Mouse (Mus musculus): ENCODE data around the gene Nudt4.

Gene Nudt4

DNA sequence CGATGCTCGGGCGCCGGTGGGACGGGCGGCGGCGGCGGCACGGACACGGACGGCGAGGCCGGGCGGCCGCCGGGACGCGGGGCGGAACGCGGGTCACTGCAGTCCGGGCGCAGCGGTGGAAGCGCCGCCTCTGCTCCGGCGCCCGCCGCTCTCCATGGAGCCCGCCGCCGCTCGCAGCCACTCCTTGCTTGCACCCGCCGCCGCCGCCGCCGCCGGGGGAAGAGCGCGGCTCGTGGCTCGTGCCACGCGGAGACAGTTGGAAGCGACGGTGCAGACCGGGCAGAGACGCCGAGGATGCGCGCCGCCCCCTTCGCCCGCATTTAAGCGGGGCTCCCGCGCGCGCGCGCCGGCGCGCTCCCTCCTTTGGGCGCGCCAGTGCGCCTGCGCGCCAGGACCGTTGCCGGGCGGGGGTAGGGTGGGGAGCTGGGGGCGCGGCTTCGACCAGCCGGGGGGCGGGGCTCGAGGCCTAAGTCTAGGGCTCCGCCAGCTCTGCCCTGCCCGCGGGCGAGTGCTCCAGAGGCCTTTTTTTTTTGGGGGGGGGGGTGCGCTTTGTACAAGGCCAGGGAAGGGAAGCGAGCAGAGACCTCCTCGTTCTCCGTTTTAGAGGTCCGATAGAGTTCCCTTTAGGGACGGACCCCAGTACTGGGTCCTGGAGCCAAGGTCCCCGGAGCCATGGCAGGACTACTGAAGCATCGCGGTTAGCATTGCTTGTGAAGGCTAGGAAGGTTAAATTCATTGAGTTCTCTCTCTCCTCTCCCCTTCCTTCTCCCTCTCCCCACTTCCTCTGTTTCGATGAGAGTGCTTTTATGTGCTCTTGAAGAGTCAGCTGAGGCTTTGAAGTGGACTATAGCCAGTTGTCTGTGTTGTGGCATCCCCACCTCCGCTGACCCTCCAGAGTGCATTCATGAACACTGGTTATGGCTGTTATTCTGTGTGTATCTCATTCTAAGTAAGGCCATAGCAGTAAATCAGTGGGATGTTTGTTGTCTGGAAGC is at the start of gene Nudt4:
TSS of gene Nudt4 (minus strand) at position 296 of the 995 bp plus-strand sequence.
- peak; percentile 77 for DNase-seq (ENCODE audit: low read depth)

DNA sequence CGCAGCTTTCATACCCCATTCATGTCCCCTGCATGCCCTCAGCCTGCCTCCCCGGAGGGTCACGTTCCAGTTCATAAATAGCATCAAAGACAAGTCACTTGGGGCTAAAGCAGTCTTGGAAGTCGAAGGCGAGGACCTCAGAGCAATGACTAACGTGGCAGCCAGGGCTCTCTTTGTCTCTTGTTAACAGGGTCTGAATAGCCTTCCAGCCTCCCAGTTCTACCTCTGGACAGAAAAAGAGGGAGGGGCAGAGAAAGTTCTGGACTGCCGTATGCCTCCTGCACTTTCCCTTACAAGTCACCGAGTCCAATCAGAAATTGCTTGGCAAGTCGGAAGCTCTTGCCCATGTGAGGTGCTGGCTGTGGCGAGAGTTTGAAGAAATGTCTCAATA is 47.4 kb upstream of the Nudt4 start:
- DNase-seq (ENCODE audit: low read depth): no peak

- DNase-seq (ENCODE audit: low read depth): no peak
These were observed 46.9 kb upstream of the Nudt4 start for GRCm38 (mm10) chr10:95610666-95611330.

DNA sequence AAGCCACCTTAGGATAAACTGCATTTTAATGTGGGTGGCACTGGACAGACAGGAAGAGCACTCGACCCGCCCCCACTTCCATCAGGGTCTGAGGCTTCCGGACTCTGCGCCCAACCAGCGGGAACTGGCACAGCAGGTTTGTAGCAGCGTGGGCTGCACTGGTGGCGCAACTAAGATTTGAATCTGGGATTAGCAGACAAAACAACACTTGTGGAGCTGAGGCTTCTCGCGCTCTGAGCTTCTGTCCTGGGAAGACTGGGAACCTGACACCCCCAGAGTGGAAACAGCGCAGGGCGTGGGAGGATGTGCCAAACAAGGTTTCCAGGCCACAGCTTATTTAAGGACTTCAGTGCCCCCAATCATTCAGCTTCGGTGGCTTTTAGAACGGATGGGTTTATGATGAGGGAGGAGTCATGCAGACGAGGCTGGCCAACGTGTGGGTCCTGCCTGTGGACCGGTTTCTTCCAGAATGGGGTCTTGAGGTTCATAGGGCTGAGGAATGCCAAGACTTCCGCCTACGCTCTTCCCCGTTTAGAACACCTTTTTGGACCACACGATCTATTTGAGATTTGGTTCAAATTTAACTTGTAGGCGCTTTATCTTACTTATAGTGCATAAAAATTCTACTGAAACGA is 41.1 kb upstream of the Nudt4 start:
- peak; percentile 14 for DNase-seq (ENCODE audit: low read depth)

DNA sequence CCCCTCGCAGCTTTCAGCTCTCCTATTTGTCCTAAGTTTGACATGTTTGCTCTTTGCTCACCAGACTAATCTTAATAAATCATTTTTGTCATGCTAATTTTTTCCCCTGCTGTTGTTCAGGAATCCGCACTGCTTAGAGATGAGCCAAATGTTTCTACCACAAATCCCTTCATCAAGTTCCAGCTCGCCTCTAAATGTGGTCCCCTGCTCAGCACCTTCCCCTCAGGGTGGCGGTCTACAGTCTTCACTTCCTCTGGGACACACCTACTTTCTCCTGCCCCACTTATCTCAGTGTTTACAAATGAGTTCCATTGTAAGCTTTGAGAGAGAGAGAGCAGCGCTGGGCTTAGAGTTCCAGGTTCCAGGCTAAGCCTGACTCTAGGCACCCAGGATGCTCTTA is 36.6 kb upstream of the Nudt4 start:
- DNase-seq (ENCODE audit: low read depth): no peak

DNA sequence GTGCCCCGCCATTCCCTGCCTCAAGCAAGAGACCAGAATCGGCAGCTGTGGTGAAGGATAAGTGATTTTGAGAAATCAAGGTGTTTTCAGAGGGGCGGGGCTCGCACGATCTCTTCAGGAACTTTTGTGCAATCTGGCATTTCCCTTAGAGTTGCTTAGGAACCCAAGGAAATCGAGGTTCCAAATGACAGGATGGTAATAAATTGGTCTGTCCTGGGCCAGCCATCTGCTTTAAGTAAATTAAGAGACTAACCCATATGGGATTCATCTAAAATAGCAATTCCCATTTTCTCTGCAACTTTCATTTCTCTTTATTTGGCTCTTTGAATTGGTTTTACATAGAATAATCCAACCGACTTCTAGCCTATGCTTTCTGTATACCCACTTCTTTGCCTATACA is 35.8 kb upstream of the Nudt4 start:
- DNase-seq (ENCODE audit: low read depth): no peak

- DNase-seq (ENCODE audit: low read depth): no peak
These were observed 34.2 kb upstream of the Nudt4 start for GRCm38 (mm10) chr10:95598056-95598587.

DNA sequence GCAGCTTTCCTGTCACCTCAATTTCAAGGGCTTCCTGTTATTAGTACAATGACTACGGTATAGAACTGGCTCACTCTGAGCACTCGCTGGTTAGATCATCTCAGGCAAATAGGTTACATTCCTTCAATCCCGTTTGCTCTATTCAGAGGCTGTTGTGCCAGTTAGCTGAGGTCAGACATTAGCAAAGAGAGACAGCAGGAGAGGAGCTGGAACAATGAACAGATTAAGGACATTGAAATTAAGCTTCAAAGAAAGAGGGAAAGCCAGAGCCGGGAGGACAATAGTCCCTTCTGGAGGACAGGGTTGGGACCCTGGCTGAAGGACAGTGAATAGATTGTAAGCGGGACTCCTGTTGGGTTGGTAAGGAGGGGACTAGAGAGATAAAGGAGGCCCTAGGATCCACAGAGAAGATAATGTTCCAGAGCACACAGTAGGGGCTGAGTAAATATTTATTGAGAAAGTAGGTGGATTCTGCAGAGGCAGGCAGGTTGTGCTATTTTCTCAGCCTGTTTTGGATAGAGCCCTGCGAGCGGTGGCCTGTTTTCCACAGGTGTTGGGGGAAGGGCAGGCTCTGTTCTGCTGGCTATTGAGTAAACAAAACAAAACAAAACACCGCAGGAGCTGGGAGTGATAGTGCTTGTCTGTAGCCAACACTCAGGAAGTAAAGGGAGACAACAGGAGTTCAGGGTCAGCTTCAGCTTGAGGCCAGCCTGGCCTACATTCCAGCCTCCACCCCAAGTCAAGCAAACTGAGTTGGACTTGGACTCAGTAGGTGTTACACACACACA is 32.1 kb upstream of the Nudt4 start:
- DNase-seq (ENCODE audit: low read depth): no peak

DNA sequence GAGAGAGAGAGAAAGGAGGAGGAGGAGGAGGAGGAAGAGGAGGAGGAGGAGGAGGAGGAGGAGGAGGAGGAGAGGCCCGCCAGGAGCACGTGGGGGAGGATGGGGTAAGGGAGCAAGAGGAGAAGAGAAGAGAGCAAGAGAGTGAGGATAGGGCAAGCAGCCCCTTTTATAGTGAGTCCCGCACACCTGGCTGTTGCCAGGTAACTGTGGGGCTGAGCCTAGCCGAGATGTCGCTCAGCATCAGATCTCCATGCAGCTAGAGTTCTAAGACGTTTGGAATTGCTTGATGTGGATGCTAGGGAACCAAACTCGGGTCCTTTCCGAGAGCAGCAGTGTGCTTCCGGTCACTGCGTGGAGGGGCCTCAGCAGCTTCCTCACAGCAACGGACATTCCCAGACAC is 30.5 kb upstream of the Nudt4 start:
- no peak for DNase-seq (ENCODE audit: low read depth)

GRCm38 (mm10) chr10:95591257-95591656 is 27.3 kb upstream of the Nudt4 start:
- DNase-seq (ENCODE audit: low read depth): no peak

- DNase-seq (ENCODE audit: low read depth): no peak
These were observed 26.2 kb upstream of the Nudt4 start for GRCm38 (mm10) chr10:95590196-95590595.

GRCm38 (mm10) chr10:95589196-95589595 is 25.2 kb upstream of the Nudt4 start:
- DNase-seq (ENCODE audit: low read depth): no peak

DNA sequence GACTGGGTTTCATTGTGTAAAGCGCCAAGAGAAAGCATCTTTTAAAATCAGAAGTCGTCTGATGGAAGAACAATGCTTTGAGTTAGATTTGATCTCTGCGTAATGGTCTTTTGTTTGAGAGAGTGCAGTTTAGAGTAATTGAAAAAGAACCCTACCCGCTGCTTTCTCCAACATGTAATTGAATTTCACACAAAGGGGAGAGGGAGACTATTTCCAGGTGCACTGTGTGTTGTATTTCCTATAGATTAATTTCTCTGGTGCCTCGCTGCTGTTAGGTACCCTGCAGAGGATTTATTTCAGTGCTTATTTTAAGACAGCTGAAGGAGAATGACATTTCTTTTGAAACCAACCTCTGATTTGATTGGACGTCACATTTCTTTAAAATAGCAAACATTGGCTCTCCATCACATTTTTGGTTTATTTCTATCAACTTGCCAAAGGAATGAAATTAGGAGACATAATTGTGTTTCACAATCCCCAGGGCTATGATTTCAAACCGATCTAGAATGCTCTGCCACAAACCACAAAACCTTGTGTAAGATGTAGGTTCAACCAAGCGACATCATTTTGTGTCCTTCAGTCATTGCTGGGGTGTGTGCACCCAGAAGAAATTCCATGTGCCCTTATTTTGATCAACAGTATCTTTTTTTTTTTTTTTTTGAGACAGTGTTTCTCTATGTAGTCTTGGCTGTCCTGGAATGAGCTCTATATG is 23.7 kb upstream of the Nudt4 start:
- DNase-seq (ENCODE audit: low read depth): no peak

DNA sequence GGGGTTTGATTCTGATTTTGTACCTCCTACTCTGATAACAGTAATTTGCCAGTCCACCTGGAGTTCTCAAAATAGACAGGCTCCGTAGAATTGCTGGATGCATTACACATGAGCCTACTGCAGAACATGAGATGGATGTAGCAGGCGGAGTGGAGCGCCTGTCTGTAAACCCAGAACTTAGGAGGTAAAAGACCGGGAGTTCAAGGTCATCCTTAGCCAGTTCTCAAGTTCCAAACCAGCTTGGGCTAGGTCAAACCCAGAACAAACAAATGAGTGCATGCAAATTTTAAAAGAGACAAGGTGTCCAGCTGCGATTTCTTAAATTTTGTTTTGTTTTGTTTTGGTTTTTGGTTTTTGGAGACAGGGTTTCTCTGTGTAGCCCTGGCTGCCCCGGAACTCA is 21.6 kb upstream of the Nudt4 start:
- no peak for DNase-seq (ENCODE audit: low read depth)

GRCm38 (mm10) chr10:95577567-95577950 is 13.6 kb upstream of the Nudt4 start:
- DNase-seq (ENCODE audit: low read depth): no peak

- no peak for DNase-seq (ENCODE audit: low read depth)
These were observed 13.1 kb upstream of the Nudt4 start for GRCm38 (mm10) chr10:95576876-95577566.

GRCm38 (mm10) chr10:95575839-95576380 is 12.0 kb upstream of the Nudt4 start:
- no peak for DNase-seq (ENCODE audit: low read depth)

- DNase-seq (ENCODE audit: low read depth): no peak
These were observed 11.0 kb upstream of the Nudt4 start for GRCm38 (mm10) chr10:95574994-95575393.

DNA sequence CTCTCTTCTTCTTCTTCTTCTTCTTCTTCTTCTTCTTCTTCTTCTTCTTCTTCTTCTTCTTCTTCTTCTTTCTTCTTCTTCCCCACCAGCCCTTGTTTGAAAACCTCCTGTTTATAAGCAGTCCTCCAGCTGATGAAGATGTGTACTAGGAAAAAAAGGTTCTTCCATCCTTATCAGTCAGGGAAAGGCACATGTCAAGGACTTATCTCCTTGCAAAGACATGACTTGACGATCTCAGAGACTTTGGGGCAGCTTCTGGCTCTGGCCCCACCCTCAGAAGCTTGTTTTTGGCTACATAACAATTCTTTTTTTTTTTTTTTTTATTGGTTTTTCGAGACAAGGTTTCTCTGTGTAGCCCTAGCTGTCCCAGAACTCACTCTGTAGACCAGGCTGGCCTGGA is 5.5 kb upstream of the Nudt4 start:
- DNase-seq (ENCODE audit: low read depth): no peak

DNA sequence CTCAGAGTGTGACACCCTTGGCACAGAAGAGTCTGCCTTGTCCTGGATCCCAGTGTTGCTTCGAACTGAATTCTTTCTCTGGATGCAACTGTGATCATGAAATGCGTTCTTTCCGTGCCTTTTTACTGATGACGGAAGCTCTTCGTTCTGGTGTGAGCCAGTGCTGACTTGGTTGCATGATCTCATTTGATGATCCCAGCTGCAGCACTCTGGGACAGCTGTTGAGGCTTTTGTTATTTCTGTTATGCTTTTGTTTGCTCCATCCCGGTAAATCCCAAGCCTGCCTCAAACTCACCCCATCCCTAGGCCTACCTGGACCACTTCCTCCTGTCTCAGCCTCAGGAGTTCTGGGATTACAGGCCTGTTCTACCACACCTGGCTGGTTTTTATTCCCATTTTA is 4.1 kb upstream of the Nudt4 start:
- DNase-seq (ENCODE audit: low read depth): no peak
